Mouse (Mus musculus): ENCODE results near the gene Tex33.

DNA sequence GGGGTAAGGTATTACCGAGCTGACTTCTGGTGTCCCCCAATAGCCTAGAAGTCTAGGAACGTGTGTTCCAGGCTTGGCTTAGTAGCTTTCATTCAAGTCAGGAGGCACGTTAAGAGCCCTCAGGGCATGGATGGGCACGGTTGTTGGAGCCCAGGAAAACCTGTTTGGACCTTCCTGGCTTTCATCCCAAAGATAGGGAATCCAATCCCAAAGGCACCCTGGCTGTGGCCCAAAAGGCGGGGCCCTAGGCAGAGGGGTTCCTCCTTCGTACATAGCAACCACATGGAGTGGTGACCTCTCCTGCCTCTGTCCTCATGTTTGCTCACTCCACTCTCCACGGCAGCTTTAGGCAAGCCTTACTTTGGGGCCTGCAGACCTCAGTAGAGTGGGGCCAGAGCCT, 6.7 kb upstream of the Tex33 start:
- TF ChIP-seq CTCF (IDR thresholded peaks at IDR 0.05; ENCODE audit: borderline replicate concordance, extremely low read depth, insufficient read depth, insufficient read length) (no peak), POLR2A (IDR thresholded peaks at IDR 0.05; ENCODE audit: borderline replicate concordance, extremely low read depth, insufficient read depth, insufficient read length, poor library complexity, severe bottlenecking) (no peak)
